Comparison of ENCODE assay signal across 8 mouse cellular contexts in the genomic region with DNA sequence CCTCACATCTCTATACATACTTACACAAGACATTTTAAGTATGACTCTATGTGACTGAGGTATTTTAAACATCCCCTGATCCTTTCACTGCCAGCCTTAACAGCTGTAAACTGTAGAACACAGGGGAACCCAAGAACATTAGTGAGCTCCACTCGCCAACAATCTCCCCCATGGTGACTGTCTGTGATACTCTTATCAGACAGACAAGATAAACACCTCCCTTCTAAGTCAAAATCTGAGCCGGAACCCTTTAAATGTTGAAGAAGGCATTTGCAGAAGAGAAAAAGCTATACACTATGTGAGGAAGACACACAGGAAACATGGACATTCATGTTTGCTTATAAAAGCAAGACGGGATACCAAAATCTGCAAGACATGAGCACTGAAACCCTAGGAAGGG. TPM values are rescaled to one million over a fixed set of nuclear protein-coding genes. Genes with fewer than 3 reads are reported as not detected.
DNase-seq lines count a peak whose midpoint lies in the region; ATAC-seq and TF ChIP-seq lines count a peak whose summit lies in the region.

No protein-coding gene starts in this region.

- H3K36me3 ChIP-seq in heart, adult 2 months (ENCODE audit: control insufficient read depth, insufficient read depth, low read length), result peaks cover 3% of the 10 kb centered on the region; the same call in 1 of the 2 replicates
- peaks cover 4% of the 10 kb centered on the region; the same call in 1 of the 2 replicates for H3K36me3 ChIP-seq in forebrain, embryonic 11.5 days (ENCODE audit: control insufficient read depth, insufficient read depth, low read length)
- H3K36me3 ChIP-seq in liver, embryonic 12.5 days, result peaks cover 31% of the 10 kb centered on the region

- no peak for TF ChIP-seq EP300 in heart, adult 2 months (IDR thresholded peaks at IDR 0.05; ENCODE audit: insufficient read depth, low read depth, low read length)

- no peaks in the 10 kb centered on the region for H3K9me3 ChIP-seq in forebrain, embryonic 11.5 days (ENCODE audit: control insufficient read depth, low read length)
- no peaks in the 10 kb centered on the region for H3K9me3 ChIP-seq in liver, embryonic 12.5 days (replicated peaks)

- peaks cover 2% of the 10 kb centered on the region; the same call in 1 of the 2 replicates for H3K79me2 ChIP-seq in heart, adult 2 months (replicated peaks; ENCODE audit: control insufficient read depth, insufficient read depth, low read length)

- ATAC-seq in forebrain, embryonic 11.5 days (replicated peaks; ENCODE audit: low FRiP score), result no peak
- no peak for ATAC-seq in liver, embryonic 12.5 days

- H3K4me1 ChIP-seq in heart, adult 2 months (ENCODE audit: control insufficient read depth, insufficient read depth, low read length), result peaks cover 12% of the 10 kb centered on the region
- H3K4me1 ChIP-seq in forebrain, embryonic 11.5 days (replicated peaks; ENCODE audit: control insufficient read depth, insufficient read depth, low read length), result peaks cover 13% of the 10 kb centered on the region; the same call in 1 of the 2 replicates
- H3K4me1 ChIP-seq in liver, embryonic 12.5 days, result peaks cover 35% of the 10 kb centered on the region

- H3K27me3 ChIP-seq in heart, adult 2 months (ENCODE audit: control insufficient read depth, insufficient read depth, low read length), result no peaks in the 10 kb centered on the region
- H3K27me3 ChIP-seq in forebrain, embryonic 11.5 days (ENCODE audit: control insufficient read depth, insufficient read depth, low read length), result no peaks in the 10 kb centered on the region
- H3K27me3 ChIP-seq in liver, embryonic 12.5 days (replicated peaks), result no peaks in the 10 kb centered on the region

- H3K4me3 ChIP-seq in heart, adult 2 months, result peak overlapping the region; percentile 91
- H3K4me3 ChIP-seq in forebrain, embryonic 11.5 days (ENCODE audit: low read depth, low read length), result peak overlapping the region; percentile 88
- peak overlapping the region; percentile 96 for H3K4me3 ChIP-seq in liver, embryonic 12.5 days

- peak overlapping the region; percentile 93 for H3K9ac ChIP-seq in heart, adult 2 months (ENCODE audit: low read depth, low read length)
- H3K9ac ChIP-seq in forebrain, embryonic 11.5 days (ENCODE audit: low read length), result peak overlapping the region; percentile 81
- H3K9ac ChIP-seq in liver, embryonic 12.5 days, result peak overlapping the region; percentile 92

- H3K27ac ChIP-seq in heart, adult 2 months, result no peak overlapping the region; the same call in 1 of the 2 replicates
- H3K27ac ChIP-seq in forebrain, embryonic 11.5 days (ENCODE audit: low read depth, low read length), result no peak overlapping the region
- H3K27ac ChIP-seq in liver, embryonic 12.5 days, result no peak overlapping the region

- H3K4me2 ChIP-seq in forebrain, embryonic 11.5 days (ENCODE audit: low read depth, low read length, severe bottlenecking), result peak overlapping the region; percentile 84
- peak overlapping the region; percentile 85 for H3K4me2 ChIP-seq in liver, embryonic 12.5 days

- DNase-seq in heart, adult 2 months, result no peak
- DNase-seq in heart, adult 8-10 months (ENCODE audit: low spot score), result no peak
- peak; percentile 40 for DNase-seq in A20 (ENCODE audit: low read depth, low spot score)
- no peak for DNase-seq in forebrain, embryonic 11.5 days (ENCODE audit: low spot score)
- DNase-seq in retina, postnatal 1 day, result no peak
- no peak for DNase-seq in gastrocnemius, postnatal 36 days
- no peak for DNase-seq in frontal cortex, postnatal 36 days (ENCODE audit: low spot score in 2 of 2)

- WGBS in heart, adult 2 months, result 5% methylated on average over 3 of the region's 3 CpGs
- 68% methylated on average over 3 of the region's 3 CpGs for WGBS in forebrain, embryonic 11.5 days
- 16% methylated on average over 3 of the region's 3 CpGs for WGBS in liver, embryonic 12.5 days (ENCODE audit: insufficient replicate concordance)

- TF ChIP-seq POLR2A in heart, adult 2 months (IDR thresholded peaks at IDR 0.05; ENCODE audit: insufficient read depth, low read depth, low read length), result no peak

- TF ChIP-seq CTCF in heart, adult 2 months (IDR thresholded peaks at IDR 0.05), result no peak

- intact Hi-C loops in heart, adult 2 months (cut with DNase I), result loop anchor here (2.0 to 10.0 kb wide), 3 partner anchors 35 to 461 kb away; a partner anchor contains a TSS
- intact Hi-C loops in gastrocnemius, postnatal 36 days (cut with DNase I), result no loop called here

RNA-seq across cellular contexts. Expression of a gene that starts 1.1 kb away (rescaled TPM):
- 10 to 100 TPM; 36.3 to 40.4 TPM for total RNA-seq in heart, adult 2 months (2021)
- polyA plus RNA-seq in heart, adult 2 months (2012; rRNA removed), result 37.5 and 50.1 TPM in 2 replicates
- 10 to 100 TPM; 40.7 to 45.7 (median 41.7) TPM for total RNA-seq in heart, adult 8-10 months (2022)
- polyA plus RNA-seq in forebrain, embryonic 11.5 days (2014; fragmentation: Nextera tagmentation; extraction: Ambion mirVana), result 39.3 and 40.9 TPM in 2 replicates
- polyA plus RNA-seq in liver, embryonic 12.5 days (2016; fragmentation: Nextera tagmentation; extraction: Ambion mirVana), result 13.0 and 14.4 TPM in 2 replicates
- total RNA-seq in gastrocnemius, postnatal 36 days (2021), result 10 to 100 TPM; 21.0 to 23.9 TPM

RNA-seq across cellular contexts. Expression of a gene that starts 34.9 kb away (rescaled TPM):
- 10 to 100 TPM; 15.8 to 16.3 TPM for total RNA-seq in heart, adult 2 months (2021)
- 22.1 and 23.6 TPM in 2 replicates for polyA plus RNA-seq in heart, adult 2 months (2012; rRNA removed)
- 10 to 100 TPM; 14.9 to 19.2 (median 15.8) TPM for total RNA-seq in heart, adult 8-10 months (2022)
- 26.7 and 31.3 TPM in 2 replicates for polyA plus RNA-seq in forebrain, embryonic 11.5 days (2014; fragmentation: Nextera tagmentation; extraction: Ambion mirVana)
- 10.1 and 12.3 TPM in 2 replicates for polyA plus RNA-seq in liver, embryonic 12.5 days (2016; fragmentation: Nextera tagmentation; extraction: Ambion mirVana)
- total RNA-seq in gastrocnemius, postnatal 36 days (2021), result 1 to 10 TPM; 7.4 TPM

RNA-seq across cellular contexts. Expression of a gene that starts 54.7 kb away (rescaled TPM):
- total RNA-seq in heart, adult 2 months (2021), result 100 to 1,000 TPM; 139 to 160 TPM
- 69.1 and 123 TPM in 2 replicates for polyA plus RNA-seq in heart, adult 2 months (2012; rRNA removed)
- total RNA-seq in heart, adult 8-10 months (2022), result 100 to 1,000 TPM; 137 to 173 (median 153) TPM
- polyA plus RNA-seq in forebrain, embryonic 11.5 days (2014; fragmentation: Nextera tagmentation; extraction: Ambion mirVana), result 130 and 131 TPM in 2 replicates
- polyA plus RNA-seq in liver, embryonic 12.5 days (2016; fragmentation: Nextera tagmentation; extraction: Ambion mirVana), result 108 and 110 TPM in 2 replicates
- total RNA-seq in gastrocnemius, postnatal 36 days (2021), result 100 to 1,000 TPM; 137 TPM

RNA-seq across cellular contexts. Expression of a gene that starts 54.8 kb away (rescaled TPM):
- 10 to 100 TPM; 40.5 to 46.9 TPM for total RNA-seq in heart, adult 2 months (2021)
- 59.7 and 85.6 TPM in 2 replicates for polyA plus RNA-seq in heart, adult 2 months (2012; rRNA removed)
- total RNA-seq in heart, adult 8-10 months (2022), result 10 to 100 TPM; 38.1 to 49.7 (median 44.6) TPM
- 137 and 142 TPM in 2 replicates for polyA plus RNA-seq in forebrain, embryonic 11.5 days (2014; fragmentation: Nextera tagmentation; extraction: Ambion mirVana)
- polyA plus RNA-seq in liver, embryonic 12.5 days (2016; fragmentation: Nextera tagmentation; extraction: Ambion mirVana), result 74.9 and 76.2 TPM in 2 replicates
- 10 to 100 TPM; 22.5 to 24.0 TPM for total RNA-seq in gastrocnemius, postnatal 36 days (2021)
